Mouse (Mus musculus) bone marrow macrophage, adult 2 months (primary cell): ENCODE results near the gene Gm35315.

ENCODE experiments used
- CTCF ChIP-seq: IDR thresholded peaks from 2 replicates; pipeline ENCODE4 v1.5.1; 2012; ENCODE audit warnings: low read depth, mild to moderate bottlenecking, low read length, moderate library complexity
- POLR2A ChIP-seq: IDR thresholded peaks from 2 replicates; pipeline ENCODE4 v1.6.1; 2012; ENCODE audit warnings: mild to moderate bottlenecking, low read depth, low read length, borderline replicate concordance

- no peak for TF ChIP-seq CTCF
- TF ChIP-seq POLR2A: no peak
Measured at GRCm38 (mm10) chr5:110106901-110107564, 12.8 kb upstream of the Gm35315 start.
